Mouse (Mus musculus) retina, adult 2 months (tissue): ENCODE measurements around the gene Kcnj8.
"Not testable (repeated sequence)": the region's sequence is repeated elsewhere in the genome, so short reads cannot be mapped to it uniquely, and the experiment has no call there.

ENCODE experiments used
- DNase-seq: peaks from one replicate; pipeline ENCODE4 v3.0.0-alpha.2; 2012; ENCODE audit warnings: low read depth, low spot score

The Kcnj8 gene

GRCm38 (mm10) chr6:142550871-142551270, 20.5 kb downstream of the Kcnj8 start:
- no peak for DNase-seq

DNA sequence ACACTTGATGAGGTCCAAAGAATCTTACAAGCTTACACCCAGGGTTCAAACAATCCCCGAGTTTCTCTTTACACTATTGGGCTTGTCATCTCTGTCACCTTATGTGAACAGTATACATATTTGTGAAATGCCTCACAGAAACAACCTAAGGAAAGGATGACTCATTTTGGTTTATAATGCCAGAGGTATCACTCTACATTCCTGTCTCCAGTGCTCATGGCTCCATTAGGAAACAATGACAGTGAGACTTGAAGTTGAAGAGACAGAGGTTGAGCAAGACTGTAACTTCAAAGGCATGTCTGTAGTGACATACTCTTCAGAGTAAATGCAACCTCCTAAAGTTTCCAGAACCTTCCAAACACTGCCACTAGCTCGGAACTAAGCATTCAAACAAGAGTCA, 23.0 kb downstream of the Kcnj8 start:
- no peak for DNase-seq

DNA sequence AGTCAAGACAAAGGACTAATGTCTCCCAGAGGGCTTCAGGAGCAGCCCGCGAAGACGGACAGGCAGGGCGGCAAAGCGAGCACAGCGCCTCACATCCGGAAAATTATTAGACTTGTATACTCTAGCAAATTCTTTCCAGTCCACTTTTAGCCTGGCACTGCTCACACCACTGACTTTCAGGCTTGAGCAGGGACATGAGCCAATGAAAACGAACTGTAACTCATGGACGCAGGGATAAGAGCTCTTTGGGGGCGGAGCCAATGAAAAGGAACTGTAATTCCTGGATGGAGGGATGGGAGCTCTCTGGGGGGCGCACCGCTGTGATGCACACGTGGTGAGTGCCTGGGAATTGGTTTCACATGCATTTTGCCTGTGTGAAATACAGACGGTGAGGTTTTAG, 26.3 kb downstream of the Kcnj8 start:
- no peak for DNase-seq

- no peak for DNase-seq
Measured at GRCm38 (mm10) chr6:142543648-142544047, 27.8 kb downstream of the Kcnj8 start.

- no peak for DNase-seq
Measured at GRCm38 (mm10) chr6:142542800-142543175, 28.6 kb downstream of the Kcnj8 start.

DNA sequence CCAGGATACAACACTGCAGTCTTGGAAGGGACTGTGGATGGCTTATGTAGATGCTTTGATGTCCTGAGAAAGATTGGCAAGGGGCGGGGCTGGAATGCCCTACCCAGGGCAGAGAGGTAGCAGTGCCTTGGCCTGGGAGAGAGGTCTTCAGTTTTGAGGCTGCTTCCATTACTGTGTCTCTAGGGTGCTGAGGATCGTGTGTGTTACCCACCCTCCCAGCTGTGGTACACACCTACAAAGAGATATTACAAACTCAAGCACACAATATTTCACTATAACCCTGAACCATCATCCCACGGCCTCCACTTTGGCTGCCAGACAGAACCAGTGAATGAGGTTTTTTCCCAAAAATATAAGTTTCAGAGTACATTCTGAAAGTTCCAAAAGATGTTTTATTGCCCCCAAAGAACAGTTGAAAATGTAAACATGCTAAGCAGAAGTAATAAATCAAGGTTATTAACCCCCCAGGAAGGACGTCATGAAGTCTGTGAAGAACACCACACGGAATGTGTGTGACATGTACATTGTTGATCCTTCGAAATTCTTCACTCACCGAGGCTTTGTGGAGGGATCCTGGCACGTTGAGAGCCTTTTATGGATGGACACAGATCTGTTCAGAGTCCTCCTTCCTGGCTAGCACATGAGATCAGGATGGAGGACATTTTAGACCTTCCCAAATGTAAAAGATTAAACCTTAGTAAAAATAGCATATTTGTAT, 29.2 kb downstream of the Kcnj8 start:
- no peak for DNase-seq

- no peak for DNase-seq
Measured at GRCm38 (mm10) chr6:142540561-142541160, 30.8 kb downstream of the Kcnj8 start.

DNA sequence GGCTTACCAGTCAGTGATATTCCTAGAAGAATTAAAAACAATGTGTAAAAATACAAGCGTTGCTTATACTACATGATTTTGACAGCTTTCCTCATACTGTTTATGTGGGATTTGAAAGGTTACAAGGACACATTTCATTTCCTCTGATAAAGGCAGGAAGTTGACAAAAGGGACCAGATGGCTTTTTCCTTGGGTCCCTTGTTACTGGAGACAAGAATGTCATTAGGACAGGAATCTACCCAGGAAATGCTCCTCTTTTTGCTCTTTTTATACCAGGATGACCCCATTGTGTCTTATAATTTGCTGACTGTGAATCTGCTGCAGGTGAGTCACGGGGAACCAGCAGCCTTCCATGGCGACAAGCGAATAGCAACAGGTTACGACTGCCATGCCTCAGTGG, 31.3 kb downstream of the Kcnj8 start:
- DNase-seq: no peak

DNA sequence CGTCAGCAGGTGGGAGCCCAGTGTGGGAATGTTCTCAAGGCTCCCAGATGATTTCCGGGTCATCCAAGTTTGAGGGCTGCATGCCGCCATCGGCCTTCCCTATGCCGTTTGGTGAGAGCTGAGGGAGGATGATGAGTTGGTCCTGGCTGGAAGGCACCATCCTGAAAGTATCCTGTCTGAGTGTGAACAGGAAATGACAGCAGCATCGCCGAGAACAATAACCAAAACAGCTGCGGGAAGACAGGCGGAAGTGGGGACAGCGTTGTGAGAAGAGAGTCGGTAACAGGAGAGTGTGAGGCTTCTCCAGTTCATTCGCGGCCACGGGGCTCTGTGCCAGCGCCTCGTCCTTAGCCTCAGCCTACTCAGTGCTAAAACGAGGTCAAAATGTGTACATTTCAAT, 32.9 kb downstream of the Kcnj8 start:
- DNase-seq: no peak

DNA sequence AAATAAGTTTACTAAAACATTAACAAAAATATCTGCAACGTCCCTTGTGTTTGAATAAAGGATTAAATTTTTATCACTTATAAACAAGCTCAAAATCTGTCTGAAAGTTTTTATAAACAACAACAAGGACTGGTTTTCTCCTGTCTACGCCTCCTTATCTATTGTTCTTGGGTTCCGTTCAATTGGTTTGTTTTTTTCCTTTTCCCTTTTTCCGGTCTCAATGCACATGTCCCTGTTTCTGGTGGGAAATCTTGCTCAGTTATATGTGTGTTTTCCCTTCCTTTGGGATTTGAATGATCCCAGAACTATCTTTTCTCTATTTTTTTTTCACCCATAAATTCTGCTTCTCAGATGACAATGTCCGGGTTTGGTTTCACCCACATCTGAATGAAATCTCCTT, 38.0 kb downstream of the Kcnj8 start:
- no peak for DNase-seq

GRCm38 (mm10) chr6:142532686-142533085, 38.7 kb downstream of the Kcnj8 start:
- DNase-seq: no peak

- DNase-seq: no peak
Measured at GRCm38 (mm10) chr6:142532141-142532540, 39.3 kb downstream of the Kcnj8 start.

DNA sequence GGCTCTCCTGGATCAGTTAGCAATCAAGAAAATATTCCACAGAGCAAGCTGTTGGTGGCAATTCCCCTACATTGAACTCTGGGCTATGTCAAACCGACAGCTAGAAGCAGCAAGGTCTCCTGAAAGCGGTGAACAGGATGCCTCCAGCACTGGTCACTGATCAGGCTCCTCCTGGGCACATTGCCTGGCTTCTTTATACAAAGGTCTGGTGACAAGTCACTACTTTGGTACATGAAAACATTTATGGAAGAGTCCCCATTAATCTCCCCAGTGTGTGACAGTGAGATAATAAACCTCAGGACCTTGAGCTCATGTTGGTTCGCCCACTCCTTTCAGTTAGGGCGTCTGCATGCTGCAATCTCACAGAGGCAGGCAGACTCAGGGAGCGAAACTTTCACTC, 41.0 kb downstream of the Kcnj8 start:
- no peak for DNase-seq

DNA sequence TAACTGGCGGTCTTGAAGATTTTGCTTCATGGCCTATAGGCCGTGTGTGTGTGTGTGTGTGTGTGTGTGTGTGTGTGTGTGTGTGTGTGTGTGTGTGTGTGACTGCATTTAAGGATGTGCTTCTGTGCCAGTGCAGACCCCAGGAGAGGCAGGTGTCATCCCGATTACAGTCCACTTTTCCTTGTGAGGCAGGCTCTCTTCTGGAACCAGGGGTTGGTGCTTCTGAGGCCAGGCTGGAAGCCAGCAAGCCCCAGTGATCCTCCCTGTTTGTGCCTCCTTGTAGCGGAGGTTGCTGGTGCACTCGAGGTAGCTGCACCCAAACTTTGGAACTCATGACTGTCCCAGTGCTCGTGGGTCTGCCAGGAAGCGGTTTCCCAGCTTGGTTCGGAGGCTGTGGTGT, 41.7 kb downstream of the Kcnj8 start:
- no peak for DNase-seq

DNA sequence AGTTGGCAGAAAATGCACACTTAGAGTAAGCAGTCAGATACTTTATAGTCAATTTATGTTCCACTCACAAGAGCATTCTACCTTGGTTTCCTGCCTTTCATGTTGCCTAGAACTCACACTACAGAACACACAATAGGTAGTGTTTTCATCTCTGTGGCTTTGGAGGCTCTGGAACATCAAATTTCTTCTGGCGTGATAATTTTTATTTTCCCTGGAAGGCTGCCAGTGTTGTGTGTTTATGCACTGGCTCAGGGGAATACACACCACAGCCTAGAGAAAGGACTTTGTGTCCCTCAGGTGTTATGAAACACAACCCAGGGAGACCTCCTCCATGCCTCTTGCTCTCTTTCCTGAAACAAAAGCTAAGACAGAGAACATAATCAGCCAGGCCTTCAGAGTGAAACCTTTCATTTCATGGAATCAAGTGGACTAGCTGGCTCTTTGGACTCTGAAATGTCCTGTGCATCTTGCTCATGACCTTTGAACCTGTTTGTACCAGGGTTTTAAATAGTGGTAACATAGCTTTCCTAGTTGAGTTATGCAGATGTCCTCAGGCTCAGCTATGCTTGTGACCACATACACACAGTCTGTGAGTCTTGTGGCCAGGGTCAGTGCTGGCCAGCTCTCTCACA, 43.4 kb downstream of the Kcnj8 start:
- DNase-seq: no peak

DNA sequence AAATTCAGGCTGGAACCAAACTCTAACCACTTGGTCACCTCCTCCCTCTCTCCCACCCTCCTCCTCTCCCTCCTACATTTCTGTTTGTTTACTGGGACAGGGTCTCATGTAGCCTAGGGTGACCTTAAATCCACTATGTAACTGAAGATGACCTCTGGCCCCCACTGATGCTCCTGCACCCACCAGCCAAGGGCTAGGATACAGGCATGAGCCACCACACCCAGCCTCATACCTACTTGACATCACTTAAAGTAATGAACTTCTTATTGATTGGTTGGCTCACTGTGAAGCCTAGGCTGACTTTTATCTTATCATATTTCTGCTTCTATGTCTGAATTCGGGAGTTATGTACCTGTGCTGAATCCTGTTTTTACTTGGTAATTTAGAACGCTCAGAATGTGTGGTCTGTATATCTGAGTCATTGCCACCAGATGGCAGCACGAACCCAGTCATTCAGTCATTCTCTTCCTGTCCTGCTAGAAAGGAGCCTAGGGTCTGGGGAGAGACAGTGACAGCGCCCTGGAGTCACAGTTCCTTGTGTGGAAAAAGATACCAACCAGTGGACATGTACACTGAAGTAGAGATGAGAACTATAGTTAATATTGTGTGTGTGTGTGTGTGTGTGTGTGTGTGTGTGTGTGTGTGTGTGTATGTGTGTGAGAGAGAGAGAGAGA, 46.6 kb downstream of the Kcnj8 start:
- no peak for DNase-seq

- DNase-seq: no peak
Measured at GRCm38 (mm10) chr6:142521591-142522110, 49.8 kb downstream of the Kcnj8 start.

DNA sequence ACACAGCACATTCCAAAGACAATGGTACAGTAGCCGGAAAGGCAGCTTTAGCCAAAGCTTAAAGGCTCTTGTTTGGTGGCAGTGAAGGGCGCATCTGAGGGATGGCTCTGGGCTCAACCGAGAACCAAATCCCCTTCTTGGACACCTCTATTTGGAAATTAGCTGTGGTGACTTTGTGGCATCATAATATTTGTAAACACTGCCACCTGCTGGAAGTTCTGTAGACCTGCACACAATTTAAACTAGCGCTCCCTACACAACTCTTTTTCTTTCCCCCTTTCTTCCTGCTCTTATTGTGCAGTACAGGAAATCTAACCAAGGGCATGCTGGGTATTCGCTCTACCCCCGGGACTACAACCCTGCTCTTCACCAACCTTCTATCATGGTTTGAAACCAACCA, 52.3 kb downstream of the Kcnj8 start:
- no peak for DNase-seq

DNA sequence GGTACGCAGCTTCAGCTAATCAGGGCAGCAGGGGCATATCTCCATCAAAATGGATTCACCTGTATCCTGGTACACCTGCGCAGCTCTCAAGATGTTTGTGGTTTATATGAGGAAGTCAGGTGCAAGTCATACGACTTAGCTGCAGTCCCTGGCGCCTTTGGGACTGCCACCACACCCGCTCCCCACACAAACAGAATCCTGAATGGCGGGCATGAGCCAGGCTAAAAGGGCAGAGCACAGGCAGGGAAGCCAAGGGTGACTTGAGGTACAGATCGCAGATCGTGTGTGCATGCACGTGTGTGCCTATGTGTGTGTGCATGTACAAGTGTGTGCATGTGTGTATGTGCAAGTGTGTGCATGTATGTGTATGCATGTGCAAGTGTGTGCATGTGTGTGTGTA, 56.0 kb downstream of the Kcnj8 start:
- DNase-seq: not testable (repeated sequence)

DNA sequence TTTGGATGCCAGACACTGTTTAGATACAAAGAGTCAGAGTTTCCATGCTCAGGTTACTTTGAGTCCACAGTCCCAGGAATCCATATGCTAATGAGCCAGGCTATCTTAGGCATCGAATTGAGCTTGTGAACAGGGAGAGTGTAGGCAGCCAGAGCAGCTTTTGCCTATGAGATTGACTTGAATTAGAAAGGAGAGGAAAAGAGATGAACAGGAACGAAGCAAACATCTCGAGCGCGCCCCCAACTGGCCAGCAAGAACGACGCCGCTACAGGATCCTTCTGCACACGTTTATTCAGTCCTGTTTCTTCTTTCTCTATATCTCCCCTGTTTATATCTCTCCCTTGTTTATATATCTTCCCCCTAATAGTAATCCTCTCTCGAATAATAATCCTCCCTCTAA, 56.5 kb downstream of the Kcnj8 start:
- no peak for DNase-seq
